Mouse (Mus musculus) liver, embryonic 16.5 days (tissue): ENCODE measurements around the gene Dcpp3. TPM values are rescaled to one million over a fixed set of nuclear protein-coding genes. Genes with fewer than 3 reads are reported as not detected.
A peak's percentile ranks its signal among the peaks of the same experiment; 100 is the strongest.

Experiments
- ATAC-seq: fragments of 200-750 bp; cut with Nextera tagmentation; 2 replicates; pipeline ENCODE4 v1.8.0; 2017; ENCODE audit warnings: low read depth, mild to moderate bottlenecking, moderate number of reproducible peaks, moderate library complexity
- H3K27ac ChIP-seq: fragments of 300-500 bp; sonication (generic); 2 replicates; pipeline ENCODE4 v1.5.1; 2014; ENCODE audit warnings: mild to moderate bottlenecking, low read length
- H3K27me3 ChIP-seq: fragments of 300-500 bp; sonication (generic); 2 replicates; pipeline ENCODE4 v1.6.1; 2014; ENCODE audit warnings: low read depth, low read length, mixed read lengths; ENCODE audit not compliant: control insufficient read depth, insufficient read depth
- H3K36me3 ChIP-seq: fragments of 300-500 bp; sonication (generic); 2 replicates; pipeline ENCODE4 v1.6.1; 2014; ENCODE audit warnings: mild to moderate bottlenecking; ENCODE audit not compliant: control insufficient read depth, insufficient read depth
- H3K4me1 ChIP-seq: fragments of 300-500 bp; sonication (generic); 2 replicates; pipeline ENCODE4 v1.6.1; 2014; ENCODE audit warnings: low read depth, low read length, mixed read lengths; ENCODE audit not compliant: control insufficient read depth
- H3K4me2 ChIP-seq: fragments of 300-500 bp; sonication (generic); 2 replicates; pipeline ENCODE4 v1.6.1; 2014; ENCODE audit warnings: low read depth, low read length, mixed read lengths
- H3K4me3 ChIP-seq: fragments of 300-500 bp; sonication (generic); 2 replicates; pipeline ENCODE4 v1.5.1; 2014; ENCODE audit warnings: low read depth, mild to moderate bottlenecking, low read length
- H3K9ac ChIP-seq: fragments of 300-500 bp; sonication (generic); 2 replicates; pipeline ENCODE4 v1.6.1; 2014; ENCODE audit warnings: low read depth, low read length
- H3K9me3 ChIP-seq: fragments of 300-500 bp; sonication (generic); replicated peaks from 2 replicates; pipeline ENCODE4 v1.6.1; 2016; ENCODE audit warnings: low read length; ENCODE audit not compliant: control insufficient read depth
- WGBS: fragments of 180-500 bp; shearing (Covaris S2); extraction: QIAGEN DNeasy Blood & Tissue Kit; methylation state at CpG from one replicate; pipeline ENCODE4 v1.1.7; 2014; ENCODE audit not compliant: insufficient replicate concordance; 5-methylcytosine and 5-hydroxymethylcytosine counted together
- polyA plus RNA-seq: library from polyadenylated mRNA; unstranded; fragments of >200 nt; fragmentation: Nextera tagmentation; extraction: Ambion mirVana; gene quantifications from 2 replicates; pipeline ENCODE4 v1.2.1, GENCODE M21; 2015

The Dcpp3 gene
- polyA plus RNA-seq, 1 experiment from 2014 or later, result not detected

DNA sequence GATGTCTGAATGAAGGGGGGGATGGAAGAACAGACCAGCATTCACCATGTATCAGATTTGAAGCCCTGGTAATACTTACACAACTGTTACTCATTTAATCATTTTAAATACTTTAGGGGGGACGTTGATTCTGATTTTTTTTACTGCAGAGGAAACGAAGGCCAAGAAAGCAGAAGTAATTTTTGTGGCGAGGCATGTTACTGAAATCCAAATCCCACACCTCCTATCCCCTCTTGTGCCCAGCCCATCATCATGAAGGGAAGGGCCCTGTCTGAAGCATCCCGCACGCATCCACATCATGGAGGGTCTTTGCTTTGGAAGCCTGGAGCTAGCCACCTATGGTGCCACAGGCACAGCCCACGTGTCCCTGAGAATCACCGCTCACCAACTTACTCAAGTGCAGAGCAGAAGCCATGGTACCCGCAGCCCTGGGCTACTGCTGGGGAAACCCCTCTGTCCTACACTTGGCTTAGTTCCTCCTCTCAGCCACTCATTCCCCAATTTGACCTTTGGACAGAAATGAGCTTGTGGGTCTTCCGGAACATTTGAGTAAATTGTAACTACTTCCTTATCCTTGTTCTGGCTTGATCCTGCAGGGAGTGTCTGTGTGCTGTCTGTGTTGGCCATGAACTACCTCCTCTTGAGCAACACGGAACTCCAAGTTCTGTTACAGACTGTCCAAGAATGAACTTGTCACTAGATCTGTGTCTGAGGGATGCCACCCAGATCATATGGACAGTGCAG is 49.6 kb downstream of the Dcpp3 start:
- H3K9me3 ChIP-seq, result no peaks in the 10 kb centered on the region
- no peak overlapping the region for H3K9ac ChIP-seq
- ATAC-seq, result peak; percentile 32; the same call in 1 of the 2 replicates
- H3K27me3 ChIP-seq, result no peaks in the 10 kb centered on the region
- H3K4me1 ChIP-seq, result no peaks in the 10 kb centered on the region
- 45% methylated on average over 10 of the region's 10 CpGs for WGBS
- no peak overlapping the region for H3K4me3 ChIP-seq
- H3K4me2 ChIP-seq, result no peak overlapping the region
- H3K36me3 ChIP-seq, result no peaks in the 10 kb centered on the region
- no peak overlapping the region for H3K27ac ChIP-seq

DNA sequence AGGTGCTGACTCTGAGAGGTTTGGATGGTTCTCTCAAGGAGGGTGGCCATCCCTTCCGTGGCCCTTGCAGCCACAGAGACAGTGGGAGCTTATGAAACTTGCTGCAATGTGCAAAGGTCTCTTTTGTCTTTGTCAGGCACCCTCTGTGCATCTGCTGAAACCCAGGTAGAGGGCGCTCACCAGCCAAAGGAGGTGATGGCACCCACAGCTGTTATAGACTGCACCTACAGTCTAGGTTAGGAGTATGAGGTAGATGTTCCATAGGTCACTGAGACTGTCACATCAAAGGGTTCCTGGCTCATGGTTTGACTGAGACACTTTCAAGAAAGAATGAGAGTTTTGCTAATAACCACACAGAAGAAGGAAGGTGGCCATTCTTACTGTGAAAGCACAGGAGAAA is 51.5 kb downstream of the Dcpp3 start:
- WGBS, result 39% methylated on average over 2 of the region's 2 CpGs
- no peaks in the 10 kb centered on the region for H3K36me3 ChIP-seq
- H3K4me2 ChIP-seq, result no peak overlapping the region
- no peak overlapping the region for H3K9ac ChIP-seq
- no peak overlapping the region for H3K27ac ChIP-seq
- H3K27me3 ChIP-seq, result no peaks in the 10 kb centered on the region
- no peak for ATAC-seq
- H3K9me3 ChIP-seq, result no peaks in the 10 kb centered on the region
- H3K4me1 ChIP-seq, result no peaks in the 10 kb centered on the region
- no peak overlapping the region for H3K4me3 ChIP-seq

Other genes with a start within 250 kb of the Dcpp3 start
- gene Hcfc1r1, start 243.9 kb upstream of the Dcpp3 start, polyA plus RNA-seq, result 18.9 and 23.2 TPM in 2 replicates
- gene Thoc6, start 243.6 kb upstream of the Dcpp3 start, polyA plus RNA-seq, result 19.1 and 20.4 TPM in 2 replicates
- 7.0 and 8.6 TPM in 2 replicates for gene Tnfrsf12a, start 240.0 kb upstream of the Dcpp3 start, polyA plus RNA-seq
- gene Cldn6, start 238.2 kb upstream of the Dcpp3 start, polyA plus RNA-seq, result 1.2 and 1.4 TPM in 2 replicates
- gene Cldn9, start 233.4 kb upstream of the Dcpp3 start, polyA plus RNA-seq, result 0.18 TPM in 1 of 2 replicates, not detected in the other
- gene 1520401A03Rik, start 194.7 kb upstream of the Dcpp3 start, polyA plus RNA-seq, result 0.04 and 0.14 TPM in 2 replicates
- gene Pkmyt1, start 191.1 kb upstream of the Dcpp3 start, polyA plus RNA-seq, result 24.9 and 26.0 TPM in 2 replicates
- 7.5 and 7.6 TPM in 2 replicates for gene Paqr4, start 176.6 kb upstream of the Dcpp3 start, polyA plus RNA-seq
- gene Kremen2, start 171.6 kb upstream of the Dcpp3 start, polyA plus RNA-seq, result not detected in 2 replicates
- 8.6 and 10.6 TPM in 2 replicates for gene Flywch1, start 145.9 kb upstream of the Dcpp3 start, polyA plus RNA-seq
- gene Flywch2, start 131.4 kb upstream of the Dcpp3 start, polyA plus RNA-seq, result 0.64 and 0.86 TPM in 2 replicates
- 150 and 172 TPM in 2 replicates for gene Srrm2, start 126.9 kb upstream of the Dcpp3 start, polyA plus RNA-seq
- gene Elob, start 88.3 kb upstream of the Dcpp3 start, polyA plus RNA-seq, result 426 and 436 TPM in 2 replicates
- gene Prss33, start 81.4 kb upstream of the Dcpp3 start, polyA plus RNA-seq, result not detected in 2 replicates
- gene Prss32, start 73.6 kb upstream of the Dcpp3 start, polyA plus RNA-seq, result not detected in 2 replicates
- gene Prss41, start 73.3 kb upstream of the Dcpp3 start, polyA plus RNA-seq, result 0.06 TPM in 1 of 2 replicates, not detected in the other
- not detected in 2 replicates for gene Prss21, start 49.4 kb upstream of the Dcpp3 start, polyA plus RNA-seq
- gene Dcpp1, start 36.6 kb upstream of the Dcpp3 start, polyA plus RNA-seq, result not detected in 2 replicates
- not detected in 2 replicates for gene Dcpp2, start 36.6 kb upstream of the Dcpp3 start, polyA plus RNA-seq
- not detected in 2 replicates for gene Sbp, start 24.2 kb downstream of the Dcpp3 start, polyA plus RNA-seq
- not detected in 2 replicates for gene Sbpl, start 37.8 kb downstream of the Dcpp3 start, polyA plus RNA-seq
- 0.07 TPM in 1 of 2 replicates, not detected in the other for gene Prss30, start 63.1 kb downstream of the Dcpp3 start, polyA plus RNA-seq
- gene Prss22, start 80.6 kb downstream of the Dcpp3 start, polyA plus RNA-seq, result not detected in 2 replicates
- not detected in 2 replicates for gene Prss27, start 120.7 kb downstream of the Dcpp3 start, polyA plus RNA-seq
- gene Kctd5, start 156.0 kb downstream of the Dcpp3 start, polyA plus RNA-seq, result 10.3 and 10.8 TPM in 2 replicates
- 24.3 and 24.4 TPM in 2 replicates for gene Pdpk1, start 233.5 kb downstream of the Dcpp3 start, polyA plus RNA-seq
- gene Amdhd2, start 246.3 kb downstream of the Dcpp3 start, polyA plus RNA-seq, result 20.7 and 25.0 TPM in 2 replicates